In genomic region chr12:83220964-83221363, GRCm38 (mm10) we compare ENCODE assay signal across 23 mouse cellular contexts.
"Had no signal": no experiment of that assay in that cellular context is flagged by ENCODE, and none has a peak within 500 bp of the region (broad histone marks: within the 10 kb centered on the region; RNA-seq: fewer than 3 reads in every experiment).

No protein-coding gene starts in this region.

- DNase-seq: forebrain, postnatal 0 days; gastrocnemius, postnatal 14 days; gastrocnemius, postnatal 36 days; heart, adult 18-20 months; heart, postnatal 10 days; kidney, adult 11 months; kidney, adult 2 months; kidney, adult 9 months; kidney, postnatal 14 days; kidney, postnatal 36 days; layer of hippocampus, adult 9-11 months; layer of hippocampus, postnatal 36 days; left cerebral cortex, postnatal 4 days had no signal

- ATAC-seq: forebrain, postnatal 0 days; hindbrain, postnatal 0 days; intestine, embryonic 16.5 days had no signal

- H3K9me3 ChIP-seq: heart, embryonic 10.5 days; heart, embryonic 12.5 days; hindbrain, embryonic 13.5 days; hindbrain, embryonic 15.5 days; kidney, embryonic 15.5 days; limb, embryonic 13.5 days; limb, embryonic 15.5 days had no signal

- H3K4me1 ChIP-seq: hindbrain, embryonic 13.5 days; hindbrain, embryonic 15.5 days; kidney, embryonic 15.5 days; limb, embryonic 13.5 days; limb, embryonic 15.5 days had no signal

- H3K9ac ChIP-seq: forebrain, postnatal 0 days; heart, embryonic 12.5 days; hindbrain, embryonic 13.5 days; hindbrain, embryonic 15.5 days; kidney, embryonic 15.5 days; limb, embryonic 13.5 days; limb, embryonic 15.5 days had no signal

- H3K27ac ChIP-seq: heart, embryonic 10.5 days; hindbrain, embryonic 13.5 days; hindbrain, embryonic 15.5 days; hindbrain, postnatal 0 days; kidney, embryonic 15.5 days; kidney, postnatal 0 days; limb, embryonic 13.5 days; limb, embryonic 15.5 days had no signal

- H3K4me3 ChIP-seq: heart, embryonic 10.5 days; heart, embryonic 12.5 days; hindbrain, embryonic 13.5 days; hindbrain, embryonic 15.5 days; kidney, embryonic 15.5 days; limb, embryonic 13.5 days; limb, embryonic 15.5 days had no signal

- H3K27me3 ChIP-seq: heart, embryonic 12.5 days; hindbrain, embryonic 13.5 days; hindbrain, embryonic 15.5 days; kidney, embryonic 15.5 days; limb, embryonic 13.5 days; limb, embryonic 15.5 days had no signal

- H3K4me2 ChIP-seq: heart, embryonic 12.5 days; hindbrain, embryonic 13.5 days; hindbrain, embryonic 15.5 days; kidney, embryonic 15.5 days; limb, embryonic 13.5 days; limb, embryonic 15.5 days had no signal

- H3K36me3 ChIP-seq: heart, embryonic 10.5 days; heart, embryonic 12.5 days; hindbrain, embryonic 13.5 days; hindbrain, embryonic 15.5 days; kidney, embryonic 15.5 days; limb, embryonic 13.5 days; limb, embryonic 15.5 days had no signal
